Mouse (Mus musculus): ENCODE results near the gene Zfp541. TPM values are rescaled to one million over a fixed set of nuclear protein-coding genes. Genes with fewer than 3 reads are reported as not detected.

Zfp541 gene
- polyA plus RNA-seq, 1 experiment from 2014 or later, result not detected

DNA sequence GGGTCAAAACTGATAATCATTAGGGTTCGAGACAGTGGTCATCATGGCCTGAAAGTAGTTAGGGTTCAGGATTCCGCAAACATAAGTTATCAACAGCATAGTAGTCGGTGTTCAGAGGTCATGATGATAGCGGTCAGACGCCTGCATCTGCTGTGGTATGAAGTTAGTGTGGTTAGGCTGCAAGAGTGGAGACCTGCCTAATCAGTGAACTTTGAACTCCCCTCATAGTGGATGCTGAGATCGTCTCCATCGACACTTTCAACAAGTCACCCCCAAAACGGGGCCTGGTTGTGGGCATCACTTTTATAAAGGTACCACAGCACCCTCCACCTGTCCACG lies 58.6 kb downstream of the Zfp541 start:
- Histone ChIP-seq H3K4me1 (replicated peaks; ENCODE audit: control insufficient read depth, insufficient read depth, low read length) (0 out of 2 replicates have a peak, but pooled peaks cover 4% of the 10 kb centered on the region), H3K4me3 (ENCODE audit: low read depth, low read length) (peak overlapping the region; percentile 72), H3K4me2 (ENCODE audit: low read depth, low read length, severe bottlenecking) (peak overlapping the region; percentile 55; the same call in 1 of the 2 replicates), H3K27me3 (ENCODE audit: control insufficient read depth, insufficient read depth, low read length) (no peaks in the 10 kb centered on the region), H3K36me3 (ENCODE audit: control insufficient read depth, insufficient read depth, low read length) (no peaks in the 10 kb centered on the region; the same call in 1 of the 2 replicates), H3K9ac (ENCODE audit: low read length) (peak overlapping the region; percentile 85), H3K9me3 (ENCODE audit: control insufficient read depth, low read length) (no peaks in the 10 kb centered on the region), H3K27ac (ENCODE audit: low read depth, low read length) (no peak overlapping the region)
- ATAC-seq (replicated peaks; ENCODE audit: low FRiP score) (peak; percentile 53; the same call in 1 of the 2 replicates), DNase-seq (ENCODE audit: low spot score) (no peak)
- 57% methylated on average over 9 of the region's 9 CpGs for WGBS

DNA sequence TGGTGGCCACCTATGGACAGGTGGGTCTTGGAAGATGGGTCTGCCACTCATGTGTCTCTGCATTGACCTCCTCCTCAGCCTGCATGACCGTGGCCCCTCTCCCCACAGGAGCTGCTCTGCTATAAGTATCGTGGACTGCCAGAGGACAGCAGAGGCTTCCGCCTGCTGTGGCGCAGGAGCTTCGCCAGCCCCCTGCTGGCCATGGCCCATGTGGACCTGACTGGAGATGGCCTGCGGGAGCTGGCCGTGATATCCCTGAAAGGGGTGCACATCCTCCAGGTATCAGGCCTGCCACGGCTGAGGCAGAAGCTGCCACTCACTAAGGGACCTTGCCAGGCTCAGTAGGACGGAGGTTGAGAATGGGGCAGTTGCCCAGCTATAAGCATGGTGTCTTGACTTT lies 64.2 kb downstream of the Zfp541 start:
- ATAC-seq (replicated peaks; ENCODE audit: low FRiP score) (no peak), DNase-seq (ENCODE audit: low spot score) (no peak)
- no peaks in the 10 kb centered on the region for H3K9me3 ChIP-seq (ENCODE audit: control insufficient read depth, low read length)
- H3K27ac ChIP-seq (ENCODE audit: low read depth, low read length), result no peak overlapping the region
- H3K4me3 ChIP-seq (ENCODE audit: low read depth, low read length), result no peak overlapping the region
- H3K9ac ChIP-seq (ENCODE audit: low read length), result no peak overlapping the region
- peaks cover 6% of the 10 kb centered on the region; the same call in 1 of the 2 replicates for H3K4me1 ChIP-seq (replicated peaks; ENCODE audit: control insufficient read depth, insufficient read depth, low read length)
- H3K27me3 ChIP-seq (ENCODE audit: control insufficient read depth, insufficient read depth, low read length), result no peaks in the 10 kb centered on the region
- WGBS, result 85% methylated on average over 9 of the region's 9 CpGs
- H3K36me3 ChIP-seq (ENCODE audit: control insufficient read depth, insufficient read depth, low read length), result no peaks in the 10 kb centered on the region; the same call in 1 of the 2 replicates
- no peak overlapping the region for H3K4me2 ChIP-seq (ENCODE audit: low read depth, low read length, severe bottlenecking)

DNA sequence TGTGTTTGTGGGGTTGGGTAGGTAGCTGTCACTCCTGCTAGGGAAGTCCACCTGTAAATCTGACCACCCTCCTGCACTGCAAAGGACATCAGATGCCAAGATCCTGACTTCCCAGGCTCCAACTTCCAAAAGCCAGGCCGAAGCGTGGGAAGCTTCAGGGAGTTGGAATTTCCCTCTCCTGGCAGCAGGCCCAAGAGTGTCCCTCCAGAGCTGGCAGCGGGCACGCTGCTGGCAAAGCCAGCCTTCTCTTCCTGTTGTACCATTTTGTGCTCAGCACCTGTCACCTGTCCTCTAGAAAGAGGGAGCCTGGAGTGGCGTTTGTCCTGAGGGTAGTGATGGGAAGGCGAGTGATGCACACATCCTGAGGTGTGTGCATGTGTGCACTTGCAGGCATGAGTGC lies 66.7 kb downstream of the Zfp541 start:
- Histone ChIP-seq H3K4me3 (ENCODE audit: low read depth, low read length) (no peak overlapping the region), H3K4me2 (ENCODE audit: low read depth, low read length, severe bottlenecking) (no peak overlapping the region), H3K4me1 (replicated peaks; ENCODE audit: control insufficient read depth, insufficient read depth, low read length) (peaks cover 23% of the 10 kb centered on the region), H3K27ac (ENCODE audit: low read depth, low read length) (no peak overlapping the region), H3K9ac (ENCODE audit: low read length) (no peak overlapping the region), H3K27me3 (ENCODE audit: control insufficient read depth, insufficient read depth, low read length) (no peaks in the 10 kb centered on the region), H3K36me3 (ENCODE audit: control insufficient read depth, insufficient read depth, low read length) (no peaks in the 10 kb centered on the region; the same call in 1 of the 2 replicates), H3K9me3 (ENCODE audit: control insufficient read depth, low read length) (no peaks in the 10 kb centered on the region)
- no peak for DNase-seq (ENCODE audit: low spot score)
- WGBS, result 91% methylated on average over 6 of the region's 6 CpGs
- no peak for ATAC-seq (replicated peaks; ENCODE audit: low FRiP score)

DNA sequence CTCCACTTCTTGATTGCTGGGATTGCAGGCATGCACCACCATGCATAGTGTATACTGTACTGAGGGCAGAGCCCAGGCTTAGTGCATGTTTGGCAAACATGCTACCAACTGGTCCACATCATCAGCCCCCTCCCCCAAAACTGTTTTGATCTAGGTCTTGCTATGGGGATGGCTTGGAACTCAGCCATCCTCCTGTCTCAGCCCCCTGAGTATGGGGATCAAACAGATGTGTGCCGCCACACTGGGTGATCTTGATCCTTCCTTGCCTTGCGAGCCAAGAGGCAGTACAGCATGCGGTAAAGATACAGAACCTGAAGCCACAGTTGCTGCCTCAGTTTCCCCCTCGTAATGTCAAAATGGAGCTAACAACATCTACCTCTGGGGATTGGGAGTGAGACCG lies 67.3 kb downstream of the Zfp541 start:
- ATAC-seq (replicated peaks; ENCODE audit: low FRiP score), result no peak
- no peaks in the 10 kb centered on the region for H3K9me3 ChIP-seq (ENCODE audit: control insufficient read depth, low read length)
- WGBS, result 70% methylated on average over 5 of the region's 5 CpGs
- H3K36me3 ChIP-seq (ENCODE audit: control insufficient read depth, insufficient read depth, low read length), result no peaks in the 10 kb centered on the region; the same call in 1 of the 2 replicates
- DNase-seq (ENCODE audit: low spot score), result no peak
- H3K4me2 ChIP-seq (ENCODE audit: low read depth, low read length, severe bottlenecking), result no peak overlapping the region
- H3K27ac ChIP-seq (ENCODE audit: low read depth, low read length), result no peak overlapping the region
- no peak overlapping the region for H3K4me3 ChIP-seq (ENCODE audit: low read depth, low read length)
- no peaks in the 10 kb centered on the region for H3K27me3 ChIP-seq (ENCODE audit: control insufficient read depth, insufficient read depth, low read length)
- peaks cover 23% of the 10 kb centered on the region for H3K4me1 ChIP-seq (replicated peaks; ENCODE audit: control insufficient read depth, insufficient read depth, low read length)
- H3K9ac ChIP-seq (ENCODE audit: low read length), result no peak overlapping the region

DNA sequence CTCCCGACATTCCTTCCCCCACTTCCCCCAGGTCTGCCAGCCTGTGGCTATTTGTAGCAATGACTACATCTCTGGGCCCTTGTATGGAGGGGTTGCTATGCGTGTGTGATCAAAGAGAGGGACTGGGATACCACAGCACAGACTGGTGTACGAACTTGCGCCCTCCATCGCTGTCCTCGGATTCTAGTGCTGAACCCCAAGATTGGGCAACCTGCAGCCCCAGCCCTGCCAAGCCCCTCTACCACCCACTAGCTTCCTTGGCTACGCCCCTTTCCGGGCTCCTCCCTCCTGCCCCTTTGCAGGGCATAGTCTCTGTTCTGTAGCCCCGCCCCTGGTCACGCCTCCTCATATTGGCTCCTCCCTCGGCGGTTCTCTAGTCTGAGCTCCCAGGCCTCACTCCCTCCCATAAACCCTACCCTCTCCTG lies 67.8 kb downstream of the Zfp541 start, which contains the start of gene Slc8a2:
Gene Slc8a2 (plus strand): TSS at position 406 of the 425 bp plus-strand sequence.
- WGBS, result 1% methylated on average over 12 of the region's 12 CpGs
- peak within 1 kb of the TSS; percentile 76 for H3K27ac ChIP-seq (ENCODE audit: low read depth, low read length)
- peaks cover 23% of the 10 kb centered on the region for H3K4me1 ChIP-seq (replicated peaks; ENCODE audit: control insufficient read depth, insufficient read depth, low read length)
- no peaks in the 10 kb centered on the region; the same call in 1 of the 2 replicates for H3K36me3 ChIP-seq (ENCODE audit: control insufficient read depth, insufficient read depth, low read length)
- H3K9me3 ChIP-seq (ENCODE audit: control insufficient read depth, low read length), result no peaks in the 10 kb centered on the region
- DNase-seq (ENCODE audit: low spot score), result peak; percentile 91
- H3K27me3 ChIP-seq (ENCODE audit: control insufficient read depth, insufficient read depth, low read length), result no peaks in the 10 kb centered on the region
- ATAC-seq (replicated peaks; ENCODE audit: low FRiP score), result peak; percentile 82
- peak within 1 kb of the TSS; percentile 62 for H3K4me3 ChIP-seq (ENCODE audit: low read depth, low read length)
- peak within 1 kb of the TSS; percentile 78 for H3K9ac ChIP-seq (ENCODE audit: low read length)
- H3K4me2 ChIP-seq (ENCODE audit: low read depth, low read length, severe bottlenecking), result peak within 1 kb of the TSS; percentile 95

DNA sequence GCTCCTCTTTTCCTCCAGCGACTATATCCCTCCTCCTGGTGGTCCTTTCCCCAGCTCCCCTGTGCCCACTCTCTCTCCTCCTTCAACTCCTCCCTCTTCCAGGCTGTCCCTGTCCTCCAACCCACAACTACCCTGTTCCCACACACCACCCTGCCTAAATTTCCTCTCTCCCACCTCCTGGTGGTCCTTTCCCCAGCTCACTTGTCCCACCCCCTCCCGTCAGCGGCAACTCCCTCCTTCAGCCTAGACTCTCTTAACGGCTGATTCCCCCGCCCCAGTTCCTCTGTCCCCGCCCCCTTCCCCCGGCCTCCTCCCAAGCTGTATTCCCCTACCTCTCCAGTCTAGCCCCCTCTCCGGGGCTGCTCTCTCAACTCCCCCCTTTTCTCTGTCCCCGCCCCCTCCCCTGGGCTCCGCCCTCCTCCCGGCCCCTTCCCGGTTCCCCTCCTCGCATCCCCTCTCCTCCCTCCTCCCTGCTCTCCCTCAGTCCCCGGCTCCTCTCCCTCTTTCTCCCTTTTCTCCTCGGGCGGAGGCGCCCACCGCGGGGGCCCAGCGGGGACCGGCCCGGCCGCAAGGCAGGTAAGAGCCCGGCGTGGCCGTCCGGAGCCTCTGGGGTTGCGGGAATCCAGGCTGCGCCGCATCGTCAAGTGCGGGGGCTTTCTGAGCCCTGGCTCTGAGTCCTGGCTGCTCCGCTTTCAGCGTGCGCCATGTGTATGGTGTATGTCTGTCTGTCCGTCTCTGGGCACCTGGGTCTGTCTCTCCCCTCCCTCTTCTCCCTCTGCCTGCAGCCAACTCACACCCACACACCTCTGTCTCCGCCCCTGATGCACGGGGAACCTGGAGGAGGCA lies 68.5 kb downstream of the Zfp541 start:
- DNase-seq (ENCODE audit: low spot score) (peak; percentile 95), ATAC-seq (replicated peaks; ENCODE audit: low FRiP score) (peak; percentile 78)
- H3K4me3 ChIP-seq (ENCODE audit: low read depth, low read length), result peak overlapping the region; percentile 62
- peak overlapping the region; percentile 95 for H3K4me2 ChIP-seq (ENCODE audit: low read depth, low read length, severe bottlenecking)
- peak overlapping the region; percentile 76 for H3K27ac ChIP-seq (ENCODE audit: low read depth, low read length)
- no peaks in the 10 kb centered on the region for H3K36me3 ChIP-seq (ENCODE audit: control insufficient read depth, insufficient read depth, low read length)
- H3K27me3 ChIP-seq (ENCODE audit: control insufficient read depth, insufficient read depth, low read length), result no peaks in the 10 kb centered on the region
- H3K4me1 ChIP-seq (replicated peaks; ENCODE audit: control insufficient read depth, insufficient read depth, low read length), result peaks cover 28% of the 10 kb centered on the region
- under 1% methylated on average over 37 of the region's 38 CpGs for WGBS
- no peaks in the 10 kb centered on the region for H3K9me3 ChIP-seq (ENCODE audit: control insufficient read depth, low read length)
- H3K9ac ChIP-seq (ENCODE audit: low read length), result peak overlapping the region; percentile 78

DNA sequence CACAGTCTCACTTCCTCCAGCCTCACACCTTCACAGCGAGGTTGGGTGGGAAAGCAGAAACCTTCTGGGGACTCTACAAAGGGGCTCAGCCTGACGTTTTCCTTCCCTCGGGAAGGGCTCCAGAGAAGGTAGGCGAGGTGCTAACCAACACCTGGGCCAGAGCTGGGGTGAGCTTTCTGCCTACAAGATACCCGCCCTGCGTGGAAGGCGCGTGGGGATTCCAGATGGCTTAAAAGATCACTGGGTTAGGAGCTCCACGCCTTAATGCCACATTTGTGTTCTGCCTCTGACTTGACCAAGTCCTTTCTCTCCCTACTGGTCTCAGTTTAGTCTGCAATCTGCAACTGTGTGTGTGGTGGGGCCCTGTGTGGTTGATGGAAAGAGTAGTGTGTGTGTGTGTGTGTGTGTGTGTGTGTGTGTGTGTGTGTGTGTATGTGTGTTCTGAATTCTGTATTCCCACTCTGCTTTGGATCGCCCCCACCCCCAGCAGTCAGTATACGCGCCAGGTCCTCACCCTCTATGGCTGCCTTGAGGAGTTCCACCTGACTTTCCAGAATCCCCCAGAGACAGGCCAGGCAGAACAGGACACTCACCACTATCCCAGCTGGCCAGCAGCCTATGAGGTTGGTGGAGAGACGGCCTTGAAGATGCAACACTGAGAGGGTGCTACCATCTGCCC lies 69.5 kb downstream of the Zfp541 start:
- Histone ChIP-seq H3K27me3 (ENCODE audit: control insufficient read depth, insufficient read depth, low read length) (no peaks in the 10 kb centered on the region), H3K4me3 (ENCODE audit: low read depth, low read length) (peak overlapping the region; percentile 62), H3K36me3 (ENCODE audit: control insufficient read depth, insufficient read depth, low read length) (no peaks in the 10 kb centered on the region), H3K27ac (ENCODE audit: low read depth, low read length) (no peak overlapping the region), H3K9ac (ENCODE audit: low read length) (peak overlapping the region; percentile 27; the same call in 1 of the 2 replicates), H3K4me2 (ENCODE audit: low read depth, low read length, severe bottlenecking) (peak overlapping the region; percentile 95), H3K4me1 (replicated peaks; ENCODE audit: control insufficient read depth, insufficient read depth, low read length) (peaks cover 28% of the 10 kb centered on the region), H3K9me3 (ENCODE audit: control insufficient read depth, low read length) (no peaks in the 10 kb centered on the region)
- DNase-seq (ENCODE audit: low spot score) (no peak), ATAC-seq (replicated peaks; ENCODE audit: low FRiP score) (no peak)
- 48% methylated on average over 13 of the region's 13 CpGs for WGBS

DNA sequence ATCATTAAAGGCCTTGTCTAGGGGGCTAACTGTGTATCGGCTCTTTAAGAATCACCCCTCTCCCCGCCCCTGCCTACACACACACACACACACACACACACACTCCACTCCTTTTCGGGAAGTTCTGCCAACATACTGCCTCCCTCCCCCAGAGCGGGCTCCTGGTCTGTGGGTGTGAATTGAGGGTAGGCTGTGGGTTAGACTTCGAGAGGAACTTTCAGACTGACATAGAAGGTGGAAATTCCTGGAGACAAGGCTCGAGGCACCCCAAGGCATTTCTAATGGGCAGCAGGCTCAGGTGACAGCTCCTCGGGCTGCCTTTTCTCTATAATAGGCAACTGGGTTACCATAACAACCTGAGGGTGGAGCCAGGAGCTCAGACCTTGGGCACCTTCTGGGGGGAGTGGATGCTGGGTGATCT lies 70.6 kb downstream of the Zfp541 start:
- DNase-seq (ENCODE audit: low spot score) (peak; percentile 69), ATAC-seq (replicated peaks; ENCODE audit: low FRiP score) (0 out of 2 replicates have a peak, but pooled peaks have one; percentile 2)
- H3K9me3 ChIP-seq (ENCODE audit: control insufficient read depth, low read length), result no peaks in the 10 kb centered on the region
- WGBS, result 9% methylated on average over 7 of the region's 7 CpGs
- H3K4me3 ChIP-seq (ENCODE audit: low read depth, low read length), result peak overlapping the region; percentile 5; the same call in 1 of the 2 replicates
- H3K4me2 ChIP-seq (ENCODE audit: low read depth, low read length, severe bottlenecking), result peak overlapping the region; percentile 26; the same call in 1 of the 2 replicates
- H3K36me3 ChIP-seq (ENCODE audit: control insufficient read depth, insufficient read depth, low read length), result no peaks in the 10 kb centered on the region
- no peak overlapping the region for H3K9ac ChIP-seq (ENCODE audit: low read length)
- no peak overlapping the region for H3K27ac ChIP-seq (ENCODE audit: low read depth, low read length)
- peaks cover 28% of the 10 kb centered on the region for H3K4me1 ChIP-seq (replicated peaks; ENCODE audit: control insufficient read depth, insufficient read depth, low read length)
- H3K27me3 ChIP-seq (ENCODE audit: control insufficient read depth, insufficient read depth, low read length), result no peaks in the 10 kb centered on the region

All from forebrain, embryonic 11.5 days (tissue).